Mouse (Mus musculus): ENCODE measurements around the gene Zfp786.

DNA sequence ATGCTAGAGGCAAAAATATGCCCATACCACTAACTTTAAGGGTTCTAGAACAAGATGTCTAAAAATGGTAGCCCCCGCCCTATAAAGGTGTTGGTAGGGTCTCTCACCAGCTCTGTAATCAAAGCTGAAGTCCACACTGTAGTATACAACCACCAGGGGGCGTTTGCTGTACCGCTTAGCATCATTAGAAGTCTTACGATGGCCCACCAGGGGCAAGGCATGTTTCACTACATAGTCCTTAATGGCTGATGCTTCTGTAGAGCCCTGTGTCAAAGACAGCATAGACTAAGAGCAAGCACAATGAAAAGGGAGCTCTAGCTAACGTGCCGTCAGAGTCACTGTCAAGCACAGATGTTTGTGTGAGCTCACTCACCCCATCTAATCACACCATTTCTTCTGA, 31.6 kb downstream of the Zfp786 start:
- no peak for TF ChIP-seq POLR2A (IDR thresholded peaks at IDR 0.05; ENCODE audit: borderline replicate concordance, extremely low read depth, low read depth, low read length)
- TF ChIP-seq CTCF (IDR thresholded peaks at IDR 0.05; ENCODE audit: insufficient read depth, low read length), result peak; percentile 51
